In the genomic region with DNA sequence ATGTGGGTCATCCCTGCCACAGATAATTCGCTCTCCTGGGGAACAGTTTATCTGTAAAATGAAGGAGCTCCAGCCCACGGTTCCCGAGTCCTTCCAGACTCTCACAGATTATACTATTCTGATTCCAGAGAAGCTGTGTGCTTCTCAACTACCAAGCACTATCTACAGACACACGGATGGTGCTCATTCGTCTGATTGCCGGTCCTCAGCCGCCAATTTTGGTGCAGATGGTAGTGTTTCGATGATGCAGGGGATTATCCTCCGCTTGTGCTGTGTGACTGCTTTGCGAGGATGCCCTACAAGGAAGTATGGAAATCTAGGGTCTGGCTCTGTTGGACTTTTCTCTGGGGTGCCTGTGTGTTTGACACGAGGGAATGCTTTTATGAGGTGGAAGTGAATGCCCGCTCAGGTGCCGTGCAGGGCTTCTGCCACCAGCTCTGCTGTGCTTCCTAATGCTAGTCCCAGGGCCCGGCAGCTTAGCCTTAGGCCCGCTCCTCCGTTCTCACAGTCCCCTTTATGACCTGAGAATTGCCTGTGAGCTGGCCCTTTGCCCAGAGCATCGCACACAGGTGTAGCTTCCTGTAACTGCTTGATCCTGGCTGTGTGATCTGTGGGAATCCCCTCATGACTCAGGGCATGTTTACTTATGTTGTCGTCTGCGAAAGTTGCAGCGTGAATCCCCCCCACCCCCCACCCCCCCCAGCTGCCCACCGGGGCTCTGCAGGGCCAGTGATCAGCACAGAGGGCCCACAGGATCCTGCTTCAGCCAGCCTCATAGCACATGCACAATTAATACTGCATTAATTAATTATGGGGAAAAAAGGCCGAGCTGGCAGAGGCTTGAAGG, we compare ENCODE assay signal across 8 mouse cellular contexts.
A peak's percentile ranks its signal among the peaks of the same experiment; 100 is the strongest.
DNase-seq lines count a peak whose midpoint lies in the region; ATAC-seq lines count a peak whose summit lies in the region.

No protein-coding gene starts in this region.

- DNase-seq in retina, adult 2 months (ENCODE audit: low read depth, low spot score) = peak; percentile 8
- no peak for DNase-seq in retina, embryonic 14.5 days (ENCODE audit: low spot score)
- no peak for DNase-seq in forebrain, embryonic 10.5 days (ENCODE audit: extremely low spot score, low spot score)
- peak; percentile 51 for DNase-seq in kidney, adult 18-20 months
- DNase-seq in retina, postnatal 1 day = peak; percentile 47
- no peak for DNase-seq in spleen, adult 18-20 months
- no peak for DNase-seq in thymus, postnatal 10 days (ENCODE audit: low spot score in 2 of 2)

- no peaks in the 10 kb centered on the region for H3K9me3 ChIP-seq in forebrain, embryonic 10.5 days

- peaks cover 7% of the 10 kb centered on the region for H3K36me3 ChIP-seq in forebrain, embryonic 10.5 days (replicated peaks)

- WGBS in forebrain, embryonic 10.5 days = 74% methylated on average over 22 of the region's 22 CpGs

- peaks cover 52% of the 10 kb centered on the region for H3K4me1 ChIP-seq in forebrain, embryonic 10.5 days

- H3K27me3 ChIP-seq in forebrain, embryonic 10.5 days (ENCODE audit: poor library complexity, severe bottlenecking) = no peaks in the 10 kb centered on the region

- no peak overlapping the region for H3K4me3 ChIP-seq in forebrain, embryonic 10.5 days

- no peak for ATAC-seq in granulocyte monocyte progenitor cell, adult 5-6 weeks (replicated peaks; ENCODE audit: poor library complexity, severe bottlenecking)

- peak overlapping the region; percentile 54 for H3K27ac ChIP-seq in forebrain, embryonic 10.5 days

Comparison
In these comparisons a context has a peak if more than half of its experiments do, and no peak if none do; other contexts are left out.
1. DNase-seq: peak in retina, adult 2 months (single experiment), kidney, adult 18-20 months (single experiment) and retina, postnatal 1 day (single experiment); none in retina, embryonic 14.5 days (single experiment), forebrain, embryonic 10.5 days (single experiment), spleen, adult 18-20 months (0 of 2) and thymus, postnatal 10 days (0 of 2).